Mouse (Mus musculus) forebrain, embryonic 12.5 days (tissue): Measurements from ENCODE around the gene Bax. TPM values are rescaled to one million over a fixed set of nuclear protein-coding genes. Genes with fewer than 3 reads are reported as not detected.
"Not testable (repeated sequence)": the region's sequence is repeated elsewhere in the genome, so short reads cannot be mapped to it uniquely, and the experiment has no call there.

Experiments used
- ATAC-seq: fragments of 200-750 bp; cut with Nextera tagmentation; 2 replicates; pipeline ENCODE4 v1.8.0; 2017; ENCODE audit warnings: moderate TSS enrichment; ENCODE audit not compliant: low FRiP score
- H3K27ac ChIP-seq: fragments of 300-500 bp; sonication (generic); 2 replicates; pipeline ENCODE4 v1.5.1; 2016; ENCODE audit warnings: mild to moderate bottlenecking
- H3K27me3 ChIP-seq: fragments of 300-500 bp; sonication (generic); 2 replicates; pipeline ENCODE4 v1.6.1; 2016; ENCODE audit warnings: mild to moderate bottlenecking
- H3K36me3 ChIP-seq: fragments of 300-500 bp; sonication (generic); replicated peaks from 2 replicates; pipeline ENCODE4 v1.6.1; 2016; ENCODE audit warnings: mild to moderate bottlenecking
- H3K4me1 ChIP-seq: fragments of 300-500 bp; sonication (generic); 2 replicates; pipeline ENCODE4 v1.6.1; 2016
- H3K4me2 ChIP-seq: fragments of 300-500 bp; sonication (generic); 2 replicates; pipeline ENCODE4 v1.6.1; 2016; ENCODE audit warnings: mild to moderate bottlenecking, moderate library complexity
- H3K4me3 ChIP-seq: fragments of 300-500 bp; sonication (generic); replicated peaks from 2 replicates; pipeline ENCODE4 v1.5.1; 2016; ENCODE audit warnings: mild to moderate bottlenecking
- H3K9ac ChIP-seq: fragments of 300-500 bp; sonication (generic); 2 replicates; pipeline ENCODE4 v1.6.1; 2016; ENCODE audit warnings: mild to moderate bottlenecking
- H3K9me3 ChIP-seq: fragments of 300-500 bp; sonication (generic); 2 replicates; pipeline ENCODE4 v1.6.1; 2016
- WGBS: fragments of 180-500 bp; shearing (Covaris S2); methylation state at CpG from one replicate; pipeline ENCODE4 v1.1.7; 2016; 5-methylcytosine and 5-hydroxymethylcytosine counted together
- polyA plus RNA-seq: library from polyadenylated mRNA; unstranded; fragments of >200 nt; fragmentation: Nextera tagmentation; extraction: Ambion mirVana; gene quantifications from 2 replicates; pipeline ENCODE4 v1.2.1, GENCODE M21; 2016

Gene Bax
- polyA plus RNA-seq, 1 experiment from 2014 or later = 256 TPM

DNA sequence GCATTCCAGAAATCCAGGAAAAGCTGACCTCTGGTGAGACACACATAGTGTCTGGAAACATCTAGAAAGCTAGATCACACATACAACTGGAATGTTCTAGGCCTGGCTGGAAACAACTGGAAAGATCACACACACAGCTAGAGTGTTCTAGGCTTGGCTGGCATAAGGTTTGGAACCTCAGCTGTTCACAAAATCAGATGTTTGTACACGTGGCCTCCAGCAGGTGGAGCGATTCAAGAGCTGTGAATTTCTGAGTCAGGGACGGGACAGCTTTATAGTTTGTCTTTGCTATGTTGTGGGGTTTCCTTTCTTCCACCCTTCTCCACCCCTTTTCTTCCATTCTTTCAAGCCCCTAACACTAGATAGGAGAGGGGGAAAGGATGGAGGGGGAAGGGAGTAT lies 10.3 kb upstream of the Bax start:
- no peaks in the 10 kb centered on the region for H3K4me1 ChIP-seq
- H3K9ac ChIP-seq = no peak overlapping the region
- ATAC-seq = no peak
- no peaks in the 10 kb centered on the region for H3K9me3 ChIP-seq
- 11% methylated on average over 3 of the region's 3 CpGs for WGBS
- H3K4me2 ChIP-seq = no peak overlapping the region
- no peaks in the 10 kb centered on the region for H3K36me3 ChIP-seq
- H3K27ac ChIP-seq = no peak overlapping the region
- H3K27me3 ChIP-seq = no peaks in the 10 kb centered on the region
- no peak overlapping the region for H3K4me3 ChIP-seq

DNA sequence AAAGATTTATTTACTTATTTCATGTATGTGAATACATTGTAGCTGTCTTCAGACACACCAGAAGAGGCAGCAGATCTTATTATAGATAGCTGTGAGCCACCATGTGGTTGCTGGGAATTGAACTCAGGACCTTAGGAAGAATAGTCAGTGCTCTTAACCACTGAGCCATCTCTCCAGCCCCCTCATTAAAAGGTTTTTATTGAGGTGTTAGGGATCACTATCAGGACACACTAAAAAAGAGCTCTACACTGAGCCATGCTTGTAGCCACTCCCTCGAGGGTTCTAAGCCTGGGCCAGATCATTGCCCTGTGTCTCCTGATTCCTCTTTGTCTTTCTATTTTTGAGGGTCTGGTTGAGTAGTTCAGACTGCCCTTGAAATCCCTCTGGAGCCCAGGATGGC lies 9.8 kb upstream of the Bax start:
- no peak overlapping the region for H3K9ac ChIP-seq
- H3K36me3 ChIP-seq = no peaks in the 10 kb centered on the region
- no peaks in the 10 kb centered on the region for H3K27me3 ChIP-seq
- WGBS = 36% methylated on average over 1 of the region's 1 CpGs
- H3K4me2 ChIP-seq = no peak overlapping the region
- H3K4me1 ChIP-seq = no peaks in the 10 kb centered on the region
- ATAC-seq = no peak
- no peak overlapping the region for H3K27ac ChIP-seq
- H3K4me3 ChIP-seq = no peak overlapping the region
- no peaks in the 10 kb centered on the region for H3K9me3 ChIP-seq

DNA sequence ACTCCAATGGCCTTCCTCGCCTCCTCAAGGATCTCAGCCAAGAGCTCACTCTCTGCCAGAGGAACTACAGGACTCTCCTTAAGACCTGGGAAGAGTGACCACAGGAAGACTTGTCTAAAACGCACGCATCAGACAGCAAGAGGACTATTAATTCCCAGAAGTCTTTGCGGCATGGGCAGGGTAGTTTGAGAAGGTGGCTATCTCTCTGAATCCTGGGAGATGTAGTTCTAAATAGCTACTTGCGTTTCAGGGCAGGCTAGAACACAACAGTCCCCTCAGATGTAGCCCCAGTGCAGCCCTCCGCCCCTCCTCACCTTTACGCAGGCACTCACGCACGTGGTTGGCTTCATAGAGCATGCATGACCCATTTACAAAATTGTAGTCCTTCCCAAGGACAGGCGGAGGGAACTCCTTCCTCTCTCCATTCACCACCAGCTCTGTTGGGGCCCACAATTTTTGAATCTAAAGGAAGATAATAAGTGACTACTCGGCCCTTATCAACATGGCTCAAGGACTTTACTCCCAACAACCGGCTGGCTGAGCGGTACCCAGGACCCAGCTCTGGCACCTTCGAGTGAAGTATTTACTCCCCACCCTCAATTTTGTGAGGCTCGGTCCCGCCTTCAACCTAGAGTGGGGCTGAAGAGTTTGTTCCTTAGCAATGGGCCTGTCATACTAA lies 8.7 kb upstream of the Bax start:
- 77% methylated on average over 16 of the region's 16 CpGs for WGBS
- ATAC-seq = no peak

DNA sequence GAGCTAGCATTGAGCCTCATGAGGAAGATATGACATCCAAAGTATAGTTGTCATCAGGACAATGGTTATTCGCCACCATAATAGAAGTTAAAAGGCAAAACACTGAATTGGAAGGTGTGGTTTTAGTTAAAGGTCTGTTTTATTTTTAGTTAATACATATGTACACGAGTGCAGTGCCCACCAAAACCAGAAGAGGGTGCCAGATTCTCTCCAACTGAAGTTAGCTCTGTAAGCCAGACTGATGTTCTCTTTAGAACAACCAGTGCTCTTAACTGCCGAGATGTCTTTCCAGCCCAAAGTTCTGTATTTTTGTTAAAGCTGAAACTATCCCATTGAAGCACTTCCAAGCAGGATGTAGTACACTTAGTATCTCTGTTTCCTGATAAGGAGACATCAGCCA lies 4.2 kb upstream of the Bax start:
- Histone ChIP-seq H3K4me3 (no peak overlapping the region), H3K27me3 (no peaks in the 10 kb centered on the region), H3K4me1 (peaks cover 9% of the 10 kb centered on the region), H3K9me3 (no peaks in the 10 kb centered on the region), H3K27ac (no peak overlapping the region), H3K9ac (no peak overlapping the region), H3K36me3 (no peaks in the 10 kb centered on the region), H3K4me2 (no peak overlapping the region)
- ATAC-seq = no peak
- WGBS = 8% methylated on average over 3 of the region's 3 CpGs

More for the DNA sequence above, 8.7 kb upstream of the Bax start:
- no peaks in the 10 kb centered on the region for H3K9me3 ChIP-seq
- H3K4me3 ChIP-seq = no peak overlapping the region
- H3K4me2 ChIP-seq = 0 out of 2 replicates have a peak overlapping the region, but pooled peaks have one; percentile 21
- no peak overlapping the region for H3K27ac ChIP-seq
- H3K27me3 ChIP-seq = no peaks in the 10 kb centered on the region
- no peak overlapping the region for H3K9ac ChIP-seq
- no peaks in the 10 kb centered on the region for H3K36me3 ChIP-seq
- H3K4me1 ChIP-seq = no peaks in the 10 kb centered on the region

DNA sequence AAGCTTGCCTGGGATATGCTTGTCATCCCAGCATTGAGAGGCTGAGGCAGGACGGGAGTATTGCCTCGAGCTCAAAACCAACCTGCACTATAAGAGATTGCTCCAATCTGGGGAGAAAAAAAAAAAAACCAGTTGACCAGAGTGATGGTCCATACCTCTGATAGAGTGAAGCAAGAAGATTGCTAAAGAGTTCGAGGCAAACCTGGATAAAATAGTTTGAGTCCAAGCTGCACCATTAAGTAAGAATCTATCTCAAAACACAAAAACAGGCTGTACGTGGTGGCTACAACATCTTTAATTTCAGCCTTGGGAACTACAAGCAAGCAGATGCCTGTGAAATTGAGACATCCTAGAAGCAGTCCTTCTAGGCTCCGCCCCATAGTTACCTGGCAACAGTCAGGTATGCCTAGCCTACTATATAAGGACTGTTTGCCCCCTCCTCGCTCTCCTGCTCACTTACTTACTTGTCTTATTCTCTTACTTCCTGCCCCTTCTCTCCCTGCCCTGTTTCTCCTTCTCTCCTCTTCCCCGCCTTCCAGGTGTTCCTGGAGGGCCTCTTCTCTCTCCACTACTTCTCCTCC lies 482 bp upstream of the Bax start:
- 36% methylated on average over 7 of the region's 7 CpGs for WGBS
- peaks cover 20% of the 10 kb centered on the region for H3K4me1 ChIP-seq
- H3K36me3 ChIP-seq = peaks cover 29% of the 10 kb centered on the region
- H3K27ac ChIP-seq = no peak overlapping the region
- no peak overlapping the region for H3K9ac ChIP-seq
- H3K9me3 ChIP-seq = no peaks in the 10 kb centered on the region
- peak overlapping the region; percentile 90 for H3K4me2 ChIP-seq
- no peaks in the 10 kb centered on the region for H3K27me3 ChIP-seq
- H3K4me3 ChIP-seq = peak overlapping the region; percentile 88
- ATAC-seq = no peak

DNA sequence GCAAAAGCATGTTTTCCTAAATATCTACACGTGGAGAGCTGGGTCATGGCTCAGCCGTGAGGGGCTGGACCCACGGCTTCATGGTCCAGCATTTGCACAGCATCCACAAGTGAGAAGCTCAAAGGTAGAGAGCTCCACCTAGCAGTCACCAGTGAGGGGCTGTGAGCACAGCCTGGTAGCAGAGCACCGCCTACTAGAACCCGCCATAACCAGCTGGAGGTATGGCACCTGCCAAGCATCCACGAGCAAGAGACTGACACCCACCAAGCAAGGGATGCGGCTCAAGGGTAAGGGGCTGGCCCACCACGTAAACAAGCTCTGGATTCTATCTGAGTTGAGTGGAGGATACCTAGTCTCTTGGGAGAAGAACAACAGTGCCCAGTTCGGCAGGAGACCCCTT lies 1.1 kb downstream of the Bax start:
- peak overlapping the region; percentile 88 for H3K4me3 ChIP-seq
- H3K9ac ChIP-seq = peak overlapping the region; percentile 88
- H3K27me3 ChIP-seq = no peaks in the 10 kb centered on the region
- H3K4me2 ChIP-seq = peak overlapping the region; percentile 90
- ATAC-seq = no peak
- WGBS = 84% methylated on average over 9 of the region's 9 CpGs
- H3K9me3 ChIP-seq = no peaks in the 10 kb centered on the region
- peaks cover 27% of the 10 kb centered on the region for H3K4me1 ChIP-seq
- no peak overlapping the region for H3K27ac ChIP-seq
- peaks cover 37% of the 10 kb centered on the region for H3K36me3 ChIP-seq

DNA sequence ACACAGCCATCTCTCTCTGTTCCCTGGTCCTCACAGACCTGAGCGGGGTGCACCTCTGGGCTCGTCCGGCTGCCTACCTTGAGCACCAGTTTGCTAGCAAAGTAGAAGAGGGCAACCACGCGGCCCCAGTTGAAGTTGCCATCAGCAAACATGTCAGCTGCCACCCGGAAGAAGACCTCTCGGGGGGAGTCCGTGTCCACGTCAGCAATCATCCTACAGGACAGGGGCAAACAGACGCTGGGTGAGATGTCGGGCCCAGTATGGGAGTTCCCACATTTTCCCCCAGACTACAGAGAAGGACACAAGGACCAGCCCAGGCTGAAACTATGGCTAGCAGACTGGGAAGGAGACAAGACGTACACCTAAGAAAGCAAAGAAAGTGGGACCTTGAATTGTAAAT lies 1.6 kb downstream of the Bax start:
- H3K4me3 ChIP-seq = peak overlapping the region; percentile 88

DNA sequence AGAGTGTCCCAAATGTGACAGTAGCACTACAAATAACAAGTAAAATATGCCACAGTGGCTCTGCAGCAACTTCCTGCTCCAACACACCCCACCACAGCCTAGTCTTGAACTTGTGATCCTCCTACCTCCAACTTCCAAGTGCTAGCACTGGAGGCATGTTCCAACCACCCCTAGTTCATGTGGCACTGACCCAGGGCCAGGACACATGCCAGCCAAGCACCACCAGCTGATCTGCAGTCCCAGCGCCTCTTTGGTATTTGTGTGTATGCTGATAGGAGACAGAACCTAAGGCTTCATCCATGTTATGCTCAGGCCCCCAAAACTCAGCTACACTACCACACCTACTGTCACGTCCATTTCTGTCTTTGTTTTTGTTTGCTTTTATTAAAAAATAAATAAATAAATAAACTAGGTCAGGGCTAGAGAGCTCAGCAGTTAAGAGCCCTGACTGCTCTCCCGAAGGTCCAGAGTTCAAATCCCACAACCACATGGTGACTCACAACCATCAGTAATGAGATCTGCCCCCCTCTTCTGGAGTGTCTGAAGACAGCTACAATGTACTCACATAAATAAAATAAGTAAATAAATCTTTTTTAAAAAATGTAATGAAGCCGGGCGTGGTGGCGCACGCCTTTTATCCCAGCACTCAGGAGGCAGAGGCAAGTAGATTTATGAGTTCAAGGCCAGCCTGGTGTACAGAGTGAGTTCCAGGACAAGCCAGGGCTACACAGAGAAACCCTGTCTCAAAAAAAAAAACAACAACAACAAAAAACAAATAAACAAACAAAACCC lies 2.5 kb downstream of the Bax start:
- Histone ChIP-seq H3K27ac (no peak overlapping the region), H3K9ac (no peak overlapping the region), H3K4me1 (peaks cover 34% of the 10 kb centered on the region), H3K36me3 (peaks cover 37% of the 10 kb centered on the region), H3K4me2 (no peak overlapping the region), H3K9me3 (no peaks in the 10 kb centered on the region), H3K4me3 (no peak overlapping the region), H3K27me3 (no peaks in the 10 kb centered on the region)
- no peak for ATAC-seq
- 95% methylated on average over 7 of the region's 7 CpGs for WGBS

More for the DNA sequence above, 1.6 kb downstream of the Bax start:
- H3K27me3 ChIP-seq = no peaks in the 10 kb centered on the region
- no peaks in the 10 kb centered on the region for H3K9me3 ChIP-seq
- WGBS = 97% methylated on average over 12 of the region's 12 CpGs
- peaks cover 32% of the 10 kb centered on the region for H3K4me1 ChIP-seq
- no peak overlapping the region for H3K27ac ChIP-seq
- no peak for ATAC-seq
- 0 out of 2 replicates have a peak overlapping the region, but pooled peaks have one; percentile 88 for H3K9ac ChIP-seq
- no peak overlapping the region for H3K4me2 ChIP-seq
- H3K36me3 ChIP-seq = peaks cover 37% of the 10 kb centered on the region

DNA sequence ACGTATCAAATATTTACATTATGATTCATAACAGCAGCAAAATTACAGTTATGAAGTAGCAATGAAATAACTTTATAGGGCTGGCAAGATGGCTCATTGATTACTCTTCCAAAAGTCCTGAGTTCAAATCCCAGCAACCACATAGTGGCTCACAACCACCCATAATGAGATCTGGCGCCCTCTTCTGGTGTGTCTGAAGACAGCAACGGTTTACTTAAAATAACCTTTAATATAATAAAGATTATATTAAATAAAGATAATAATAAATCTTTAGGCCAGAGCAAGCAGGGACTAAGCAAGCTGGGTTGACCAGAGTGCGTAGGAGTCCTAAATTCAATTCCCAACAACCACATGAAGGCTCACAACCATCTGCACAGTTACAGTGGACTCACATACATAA lies 3.8 kb downstream of the Bax start:
- H3K27me3 ChIP-seq, ATAC-seq, H3K27ac ChIP-seq, H3K9ac ChIP-seq, H3K4me2 ChIP-seq, H3K4me3 ChIP-seq, H3K9me3 ChIP-seq: not testable (repeated sequence)
- peaks cover 42% of the 10 kb centered on the region for H3K36me3 ChIP-seq
- H3K4me1 ChIP-seq = peaks cover 39% of the 10 kb centered on the region
- WGBS = 79% methylated on average over 4 of the region's 4 CpGs

DNA sequence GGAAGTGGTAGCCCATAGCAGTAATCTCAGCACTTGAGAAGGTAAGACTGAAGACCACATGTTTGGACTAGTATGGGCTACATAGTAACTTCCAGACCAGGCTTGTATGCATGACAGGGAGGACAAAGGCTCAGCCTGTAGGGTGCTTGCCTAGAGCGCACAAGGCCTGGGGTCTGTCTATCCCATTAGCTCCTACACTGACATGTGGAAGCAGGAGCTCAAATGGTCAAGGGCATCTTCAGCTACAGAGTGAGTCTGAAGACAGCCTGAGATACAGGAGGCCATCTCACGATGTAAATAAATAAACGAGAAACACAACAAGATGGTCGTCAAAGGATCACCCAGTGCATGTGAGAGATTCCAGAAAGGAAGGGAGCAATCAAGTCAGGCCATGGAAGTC lies 4.4 kb downstream of the Bax start:
- no peak for ATAC-seq
- no peak overlapping the region for H3K9ac ChIP-seq
- no peak overlapping the region for H3K4me3 ChIP-seq
- H3K27me3 ChIP-seq = no peaks in the 10 kb centered on the region
- H3K4me1 ChIP-seq = peaks cover 43% of the 10 kb centered on the region
- no peak overlapping the region for H3K4me2 ChIP-seq
- WGBS = 96% methylated on average over 4 of the region's 4 CpGs
- H3K9me3 ChIP-seq = no peaks in the 10 kb centered on the region
- no peak overlapping the region for H3K27ac ChIP-seq
- H3K36me3 ChIP-seq = peaks cover 47% of the 10 kb centered on the region

DNA sequence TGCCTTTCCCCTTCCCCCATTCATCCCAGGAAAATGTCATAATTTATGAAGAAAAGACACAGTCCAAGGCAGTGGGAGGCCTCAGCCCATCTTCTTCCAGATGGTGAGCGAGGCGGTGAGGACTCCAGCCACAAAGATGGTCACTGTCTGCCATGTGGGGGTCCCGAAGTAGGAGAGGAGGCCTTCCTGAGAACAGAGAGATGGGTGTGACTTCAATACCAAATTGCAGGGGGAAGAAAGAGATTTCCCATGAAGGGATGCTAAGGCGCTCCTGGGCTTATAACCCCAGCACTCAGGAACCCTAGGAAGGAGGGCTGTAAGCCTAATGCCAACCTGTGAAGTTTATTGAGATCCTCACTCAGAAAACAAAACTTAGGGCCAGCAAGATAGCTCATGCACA lies 4.9 kb downstream of the Bax start:
- H3K36me3 ChIP-seq = peaks cover 52% of the 10 kb centered on the region
- ATAC-seq = no peak

DNA sequence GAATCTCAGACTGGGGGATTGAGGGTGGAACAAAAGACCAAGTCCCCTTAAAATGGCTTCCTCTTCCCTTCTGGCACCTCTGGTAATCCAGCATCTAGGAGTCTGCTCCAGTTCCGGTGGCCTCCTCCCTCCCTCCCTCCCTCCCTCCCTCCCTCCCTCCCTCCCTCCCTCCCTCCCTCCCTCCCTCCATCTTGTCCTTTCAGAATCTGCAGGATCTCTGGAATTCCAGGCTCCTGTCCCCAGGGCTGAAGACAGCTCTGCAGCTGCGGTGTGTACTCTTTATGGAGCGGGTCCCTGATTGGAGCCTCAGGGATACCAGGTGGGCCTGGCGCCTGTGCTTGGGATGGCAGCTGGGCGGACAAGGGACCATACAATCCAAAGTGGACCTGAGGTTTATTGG lies 5.4 kb downstream of the Bax start:
- WGBS = 79% methylated on average over 4 of the region's 5 CpGs
- ATAC-seq = no peak
- Histone ChIP-seq H3K36me3 (peaks cover 55% of the 10 kb centered on the region), H3K9me3 (no peaks in the 10 kb centered on the region), H3K27me3 (no peaks in the 10 kb centered on the region), H3K27ac (peak overlapping the region; percentile 95), H3K4me2 (no peak overlapping the region), H3K4me1 (peaks cover 49% of the 10 kb centered on the region), H3K4me3 (no peak overlapping the region), H3K9ac (no peak overlapping the region)

More for the DNA sequence above, 4.9 kb downstream of the Bax start:
- H3K9me3 ChIP-seq = no peaks in the 10 kb centered on the region
- 94% methylated on average over 4 of the region's 4 CpGs for WGBS
- H3K27me3 ChIP-seq = no peaks in the 10 kb centered on the region
- no peak overlapping the region for H3K4me3 ChIP-seq
- no peak overlapping the region for H3K9ac ChIP-seq
- H3K4me1 ChIP-seq = peaks cover 45% of the 10 kb centered on the region
- peak overlapping the region; percentile 95; the same call in 1 of the 2 replicates for H3K27ac ChIP-seq
- H3K4me2 ChIP-seq = no peak overlapping the region
